Mouse (Mus musculus): ENCODE results near the gene Mipep. TPM values are rescaled to one million over a fixed set of nuclear protein-coding genes. Genes with fewer than 3 reads are reported as not detected.

Gene Mipep
- polyA plus RNA-seq, 1 experiment from 2014 or later, result 20.2 TPM

GRCm38 (mm10) chr14:60895172-60896000 lies 111.0 kb downstream of the Mipep start:
- no peaks in the 10 kb centered on the region for H3K9me3 ChIP-seq
- H3K4me3 ChIP-seq, result no peak overlapping the region
- H3K4me1 ChIP-seq (replicated peaks), result no peaks in the 10 kb centered on the region
- H3K27ac ChIP-seq (replicated peaks), result no peak overlapping the region
- no peak overlapping the region for H3K9ac ChIP-seq
- ATAC-seq (ENCODE audit: low FRiP score, low read depth), result no peak
- H3K36me3 ChIP-seq, result no peaks in the 10 kb centered on the region
- H3K27me3 ChIP-seq, result no peaks in the 10 kb centered on the region
- H3K4me2 ChIP-seq, result no peak overlapping the region
- WGBS, result 72% methylated on average over 19 of the region's 19 CpGs

GRCm38 (mm10) chr14:60898086-60898667 lies 113.8 kb downstream of the Mipep start:
- WGBS, result 89% methylated on average over 5 of the region's 5 CpGs
- no peak for ATAC-seq (ENCODE audit: low FRiP score, low read depth)
- Histone ChIP-seq H3K9ac (no peak overlapping the region), H3K4me1 (replicated peaks) (no peaks in the 10 kb centered on the region), H3K4me2 (no peak overlapping the region), H3K9me3 (no peaks in the 10 kb centered on the region), H3K27ac (replicated peaks) (no peak overlapping the region), H3K27me3 (no peaks in the 10 kb centered on the region), H3K36me3 (no peaks in the 10 kb centered on the region), H3K4me3 (no peak overlapping the region)

DNA sequence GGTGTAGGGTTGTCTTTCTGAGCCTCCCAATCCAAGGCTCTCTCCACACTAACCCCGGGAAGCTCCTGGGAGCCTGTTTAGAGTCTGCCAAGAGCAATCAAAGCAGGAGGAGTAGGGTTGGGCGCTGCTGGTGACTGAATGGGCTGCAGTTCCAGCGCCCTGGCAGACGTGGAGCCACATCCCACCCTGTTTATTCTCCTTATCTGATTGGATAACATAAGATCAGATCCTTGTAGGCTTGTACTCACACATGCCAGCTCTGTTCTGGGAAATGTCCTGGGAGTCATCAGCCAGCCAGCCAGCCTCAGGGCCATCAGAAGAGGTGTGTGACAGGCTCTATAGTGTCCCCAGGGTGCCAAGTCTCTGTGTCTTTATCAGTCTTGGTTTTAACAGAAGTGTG lies 120.1 kb downstream of the Mipep start:
- 75% methylated on average over 4 of the region's 4 CpGs for WGBS
- no peak overlapping the region for H3K4me2 ChIP-seq
- H3K9ac ChIP-seq, result no peak overlapping the region
- no peaks in the 10 kb centered on the region for H3K4me1 ChIP-seq (replicated peaks)
- no peaks in the 10 kb centered on the region for H3K27me3 ChIP-seq
- no peaks in the 10 kb centered on the region for H3K36me3 ChIP-seq
- no peak; the same call in 1 of the 2 replicates for ATAC-seq (ENCODE audit: low FRiP score, low read depth)
- no peak overlapping the region for H3K27ac ChIP-seq (replicated peaks)
- no peaks in the 10 kb centered on the region for H3K9me3 ChIP-seq
- no peak overlapping the region for H3K4me3 ChIP-seq

DNA sequence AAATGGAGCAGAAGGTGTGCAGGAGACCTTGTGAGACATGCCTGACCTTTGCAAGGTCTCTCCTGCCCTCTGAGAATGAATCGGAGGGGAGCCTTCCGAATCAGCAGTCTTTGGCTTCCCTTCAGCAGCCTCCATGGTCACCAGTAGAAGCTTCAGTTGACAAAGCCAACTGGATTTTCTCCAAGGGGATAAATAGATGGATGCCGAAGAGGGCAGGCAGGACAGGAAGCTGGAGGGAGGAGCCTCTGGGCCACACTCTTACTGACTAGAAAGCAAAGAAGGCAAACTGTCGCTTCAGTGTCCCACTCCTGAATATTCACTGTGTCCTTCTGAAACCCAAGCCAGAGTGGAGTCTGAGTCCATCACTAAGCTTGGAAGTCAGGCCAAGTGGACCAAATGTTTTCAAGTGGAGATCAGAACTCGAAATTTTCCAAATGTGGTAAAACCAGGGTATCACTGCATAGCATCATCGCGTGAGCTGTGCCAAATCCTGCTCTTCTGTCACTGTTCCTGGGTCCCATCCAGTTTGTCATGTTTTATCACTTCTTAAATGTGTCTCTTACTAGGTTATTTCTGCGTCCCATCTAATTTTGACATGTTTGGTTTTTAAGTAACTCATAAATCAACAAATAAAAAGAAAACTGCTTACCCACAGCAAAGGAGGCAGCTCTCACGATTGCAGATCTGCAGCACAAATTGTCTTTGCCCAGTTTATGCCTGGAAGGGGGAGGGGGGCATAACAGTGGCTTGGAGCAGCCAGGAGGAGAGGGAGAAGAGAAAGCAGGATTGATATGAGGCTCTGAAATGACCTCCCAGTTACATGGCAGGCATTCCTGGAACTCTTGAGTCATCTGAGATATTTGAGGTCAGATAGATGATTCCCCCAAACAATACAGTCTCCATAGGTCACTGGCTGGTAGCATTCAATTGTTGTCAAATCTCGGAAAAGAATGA lies 122.3 kb downstream of the Mipep start:
- ATAC-seq (ENCODE audit: low FRiP score, low read depth), result no peak
- WGBS, result 81% methylated on average over 10 of the region's 10 CpGs
- Histone ChIP-seq H3K36me3 (no peaks in the 10 kb centered on the region), H3K9me3 (no peaks in the 10 kb centered on the region), H3K4me1 (replicated peaks) (no peaks in the 10 kb centered on the region), H3K9ac (no peak overlapping the region), H3K27ac (replicated peaks) (no peak overlapping the region), H3K4me3 (no peak overlapping the region), H3K4me2 (no peak overlapping the region), H3K27me3 (no peaks in the 10 kb centered on the region)

- Histone ChIP-seq H3K27ac (replicated peaks) (no peak overlapping the region), H3K27me3 (no peaks in the 10 kb centered on the region), H3K4me3 (no peak overlapping the region), H3K9ac (no peak overlapping the region), H3K9me3 (no peaks in the 10 kb centered on the region), H3K36me3 (no peaks in the 10 kb centered on the region), H3K4me2 (no peak overlapping the region), H3K4me1 (replicated peaks) (0 out of 2 replicates have a peak, but pooled peaks cover 6% of the 10 kb centered on the region)
- ATAC-seq (ENCODE audit: low FRiP score, low read depth), result no peak
- WGBS, result 81% methylated on average over 4 of the region's 4 CpGs
Measured at GRCm38 (mm10) chr14:60909351-60909750, 125.0 kb downstream of the Mipep start.

DNA sequence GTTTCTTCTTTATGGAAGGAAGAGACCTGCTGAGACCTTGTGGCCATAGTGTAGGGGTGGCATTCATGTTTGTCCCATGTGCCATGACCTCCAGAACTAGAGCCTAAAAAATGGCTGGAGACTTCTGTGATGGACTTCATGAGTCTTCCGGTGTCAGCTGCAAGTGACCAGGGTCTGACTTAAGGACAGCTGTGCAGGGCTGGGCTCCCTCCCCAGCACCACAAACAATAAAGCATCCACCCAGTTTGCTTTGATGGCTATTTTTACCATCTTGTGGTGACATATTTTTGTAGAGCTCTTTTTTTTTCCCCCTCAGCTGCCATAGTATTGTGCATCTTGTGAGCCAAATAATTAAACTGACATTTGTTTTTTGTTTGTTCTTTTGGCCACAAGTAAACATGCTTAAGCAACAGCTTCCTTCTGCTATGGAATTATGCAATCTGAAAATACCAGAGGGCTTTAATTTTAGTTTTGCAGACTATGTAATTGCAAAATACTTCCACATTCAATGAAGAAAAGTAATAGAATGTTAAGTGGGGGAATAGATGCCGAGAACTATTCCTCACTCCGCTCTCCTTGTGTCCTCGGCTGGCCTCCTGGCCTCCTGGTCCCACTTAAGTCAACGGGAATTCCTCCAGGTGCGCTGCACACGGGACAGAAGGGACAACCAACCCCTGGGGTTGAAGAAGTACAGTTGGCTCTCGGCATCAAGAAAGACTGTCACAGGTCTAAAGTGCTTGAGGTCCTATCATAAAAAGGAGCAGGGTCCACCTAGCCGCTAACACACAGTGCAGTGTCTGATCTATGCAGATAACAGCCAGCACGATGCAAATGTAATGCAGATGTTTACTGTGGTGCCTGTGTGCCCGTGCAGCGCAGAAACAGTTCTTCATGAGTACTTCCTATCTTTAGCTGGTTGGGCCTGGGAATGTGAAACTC lies 126.4 kb downstream of the Mipep start:
- H3K9me3 ChIP-seq, result no peaks in the 10 kb centered on the region
- no peaks in the 10 kb centered on the region for H3K27me3 ChIP-seq
- H3K36me3 ChIP-seq, result no peaks in the 10 kb centered on the region
- H3K27ac ChIP-seq (replicated peaks), result no peak overlapping the region
- H3K4me2 ChIP-seq, result no peak overlapping the region
- H3K4me1 ChIP-seq (replicated peaks), result 0 out of 2 replicates have a peak, but pooled peaks cover 6% of the 10 kb centered on the region
- 94% methylated on average over 12 of the region's 12 CpGs for WGBS
- no peak overlapping the region for H3K9ac ChIP-seq
- no peak for ATAC-seq (ENCODE audit: low FRiP score, low read depth)
- no peak overlapping the region for H3K4me3 ChIP-seq

DNA sequence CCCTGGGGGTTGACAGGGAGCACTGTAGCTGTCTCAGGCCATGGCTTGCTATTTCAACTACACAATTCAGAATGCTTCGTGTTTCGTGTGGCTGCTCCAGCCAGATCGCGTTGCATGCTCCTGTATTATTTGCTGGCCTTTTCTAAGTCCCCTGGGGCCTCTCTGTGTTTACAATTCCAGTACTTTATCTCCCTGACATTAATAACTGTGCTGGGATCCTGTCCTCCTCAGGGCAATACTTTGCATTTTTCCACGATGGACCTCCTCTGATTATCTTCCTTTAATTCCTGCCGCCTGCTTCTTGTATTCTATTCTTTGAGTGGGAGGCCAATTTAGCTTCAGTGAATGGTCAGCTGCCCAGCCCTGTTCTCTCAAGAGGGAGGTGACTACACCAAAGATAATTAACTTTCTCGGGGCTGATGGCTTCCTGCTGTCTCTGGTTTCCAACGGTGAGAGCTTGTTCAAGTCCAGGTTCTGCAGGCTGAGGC lies 128.7 kb downstream of the Mipep start:
- Histone ChIP-seq H3K36me3 (no peaks in the 10 kb centered on the region), H3K9ac (no peak overlapping the region), H3K27me3 (no peaks in the 10 kb centered on the region), H3K27ac (replicated peaks) (no peak overlapping the region), H3K4me3 (no peak overlapping the region), H3K4me1 (replicated peaks) (0 out of 2 replicates have a peak, but pooled peaks cover 6% of the 10 kb centered on the region), H3K4me2 (no peak overlapping the region), H3K9me3 (no peaks in the 10 kb centered on the region)
- no peak for ATAC-seq (ENCODE audit: low FRiP score, low read depth)
- 11% methylated on average over 8 of the region's 8 CpGs for WGBS

- H3K4me3 ChIP-seq, result no peak overlapping the region
- no peak for ATAC-seq (ENCODE audit: low FRiP score, low read depth)
- no peak overlapping the region for H3K27ac ChIP-seq (replicated peaks)
- 61% methylated on average over 4 of the region's 4 CpGs for WGBS
- H3K9me3 ChIP-seq, result no peaks in the 10 kb centered on the region
- no peak overlapping the region for H3K4me2 ChIP-seq
- H3K9ac ChIP-seq, result no peak overlapping the region
- no peaks in the 10 kb centered on the region for H3K27me3 ChIP-seq
- H3K36me3 ChIP-seq, result no peaks in the 10 kb centered on the region
- 0 out of 2 replicates have a peak, but pooled peaks cover 6% of the 10 kb centered on the region for H3K4me1 ChIP-seq (replicated peaks)
Measured at GRCm38 (mm10) chr14:60916661-60917060, 132.3 kb downstream of the Mipep start.

DNA sequence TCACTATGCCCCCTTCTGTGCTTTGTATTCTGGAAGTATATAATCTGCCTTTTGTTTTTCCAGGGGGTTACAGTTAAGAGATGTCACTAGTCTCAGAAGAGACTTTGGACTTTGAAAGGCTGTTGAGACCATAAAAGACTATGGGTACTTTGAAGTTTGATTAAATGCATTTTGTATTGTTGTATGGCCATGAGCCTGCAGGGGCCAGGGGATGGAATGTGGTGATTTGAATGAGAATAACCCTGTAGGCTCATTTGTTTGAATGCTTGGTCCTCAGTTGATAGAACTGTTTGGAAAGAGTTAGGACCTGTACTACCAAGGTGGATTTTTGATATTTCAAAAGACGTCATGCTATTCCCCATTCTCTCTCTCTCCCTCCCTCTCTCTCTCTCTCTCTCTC lies 141.6 kb downstream of the Mipep start:
- H3K27me3 ChIP-seq, result no peaks in the 10 kb centered on the region
- WGBS, result 40% methylated on average over 1 of the region's 1 CpGs
- no peak for ATAC-seq (ENCODE audit: low FRiP score, low read depth)
- H3K9me3 ChIP-seq, result no peaks in the 10 kb centered on the region
- no peak overlapping the region for H3K27ac ChIP-seq (replicated peaks)
- H3K4me2 ChIP-seq, result no peak overlapping the region
- no peaks in the 10 kb centered on the region for H3K4me1 ChIP-seq (replicated peaks)
- no peaks in the 10 kb centered on the region for H3K36me3 ChIP-seq
- H3K4me3 ChIP-seq, result no peak overlapping the region
- no peak overlapping the region for H3K9ac ChIP-seq

GRCm38 (mm10) chr14:60935705-60936104 lies 151.3 kb downstream of the Mipep start:
- H3K4me2 ChIP-seq, result no peak overlapping the region
- no peaks in the 10 kb centered on the region for H3K9me3 ChIP-seq
- WGBS, result 84% methylated on average over 5 of the region's 5 CpGs
- no peak overlapping the region for H3K27ac ChIP-seq (replicated peaks)
- no peak overlapping the region for H3K9ac ChIP-seq
- ATAC-seq (ENCODE audit: low FRiP score, low read depth), result no peak
- H3K36me3 ChIP-seq, result no peaks in the 10 kb centered on the region
- no peaks in the 10 kb centered on the region for H3K27me3 ChIP-seq
- H3K4me3 ChIP-seq, result no peak overlapping the region
- no peaks in the 10 kb centered on the region for H3K4me1 ChIP-seq (replicated peaks)

GRCm38 (mm10) chr14:60937481-60938039 lies 153.2 kb downstream of the Mipep start:
- 93% methylated on average over 4 of the region's 4 CpGs for WGBS

More at GRCm38 (mm10) chr14:60937481-60938039, 153.2 kb downstream of the Mipep start:
- Histone ChIP-seq H3K36me3 (no peaks in the 10 kb centered on the region), H3K4me3 (no peak overlapping the region), H3K4me1 (replicated peaks) (no peaks in the 10 kb centered on the region), H3K9me3 (no peaks in the 10 kb centered on the region), H3K9ac (no peak overlapping the region), H3K27me3 (no peaks in the 10 kb centered on the region), H3K27ac (replicated peaks) (no peak overlapping the region), H3K4me2 (no peak overlapping the region)
- ATAC-seq (ENCODE audit: low FRiP score, low read depth), result no peak

All from hindbrain, embryonic 15.5 days (tissue).